Comparison of ENCODE assay signal across 20 mouse cellular contexts in the genomic region with DNA sequence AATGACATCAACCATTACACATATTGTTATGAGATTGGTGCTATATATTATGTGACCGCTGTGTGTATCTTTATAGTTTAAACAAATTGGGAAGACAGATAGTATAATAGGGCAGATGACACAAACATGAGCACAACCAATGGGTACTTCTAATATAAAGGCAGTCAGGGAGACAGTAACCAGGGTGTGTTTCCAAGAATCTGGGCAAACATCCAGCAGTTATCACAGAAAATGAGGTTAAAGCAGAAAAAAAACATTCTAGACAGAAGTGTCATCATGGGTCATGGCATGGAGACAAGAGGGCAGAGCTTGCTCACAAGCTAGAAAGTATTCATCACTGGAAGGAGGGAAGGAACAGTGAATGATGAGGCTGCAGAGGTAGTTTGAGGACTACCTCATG.
DNase-seq lines count a peak whose midpoint lies in the region; ATAC-seq and TF ChIP-seq lines count a peak whose summit lies in the region.
"Had no signal": no experiment of that assay in that cellular context is flagged by ENCODE, and none has a peak within 500 bp of the region (broad histone marks: within the 10 kb centered on the region; RNA-seq: fewer than 3 reads in every experiment).

No protein-coding gene starts in this region.

- no peaks in the 10 kb centered on the region for H3K9me3 ChIP-seq in midbrain, postnatal 0 days (ENCODE audit: low read length)
- H3K9me3 ChIP-seq in midbrain, embryonic 15.5 days, result no peaks in the 10 kb centered on the region
- H3K9me3 ChIP-seq: embryonic facial prominence, embryonic 10.5 days; forebrain, embryonic 13.5 days; heart, embryonic 15.5 days; hindbrain, embryonic 13.5 days had no signal

- no peak for TF ChIP-seq CTCF in midbrain, postnatal 0 days (IDR thresholded peaks at IDR 0.05)

- no peak overlapping the region for H3K27ac ChIP-seq in midbrain, postnatal 0 days (ENCODE audit: low read depth, low read length)
- no peak overlapping the region for H3K27ac ChIP-seq in midbrain, embryonic 15.5 days
- H3K27ac ChIP-seq: embryonic facial prominence, embryonic 10.5 days; forebrain, embryonic 13.5 days; heart, adult 2 months; heart, embryonic 15.5 days; hindbrain, embryonic 13.5 days; hindbrain, postnatal 0 days had no signal

- H3K27me3 ChIP-seq in midbrain, postnatal 0 days (ENCODE audit: insufficient read depth, low read length), result no peaks in the 10 kb centered on the region
- H3K27me3 ChIP-seq in midbrain, embryonic 15.5 days (replicated peaks), result no peaks in the 10 kb centered on the region
- H3K27me3 ChIP-seq: forebrain, embryonic 13.5 days; heart, embryonic 15.5 days; hindbrain, embryonic 13.5 days had no signal

- WGBS in midbrain, postnatal 0 days, result 90% methylated on average over 1 of the region's 1 CpGs
- WGBS in midbrain, embryonic 15.5 days, result 90% methylated on average over 1 of the region's 1 CpGs

- intact Hi-C loops in left cerebral cortex, postnatal 10 days (cut with DNase I), result no loop called here

- peak; percentile 43 for DNase-seq in adrenal gland, postnatal 14 days
- no peak for DNase-seq in adrenal gland, postnatal 4 days (ENCODE audit: low spot score in 2 of 2)
- DNase-seq in midbrain, postnatal 0 days (ENCODE audit: low spot score), result peak; percentile 16
- peak; percentile 64 for DNase-seq in adipocyte (ENCODE audit: low spot score)
- no peak for DNase-seq in left cerebral cortex, postnatal 10 days (ENCODE audit: extremely low spot score in 1 of 2, low spot score in 2 of 2)
- DNase-seq: cerebellum, adult 18-20 months; cerebellum, adult 9-11 months; cerebellum, postnatal 36 days; forebrain, postnatal 0 days; gastrocnemius, postnatal 14 days; heart, adult 2 months; heart, postnatal 14 days had no signal

- no peak overlapping the region for H3K4me3 ChIP-seq in midbrain, postnatal 0 days (ENCODE audit: low read depth, low read length)
- no peak overlapping the region for H3K4me3 ChIP-seq in midbrain, embryonic 15.5 days
- H3K4me3 ChIP-seq: embryonic facial prominence, embryonic 10.5 days; forebrain, embryonic 13.5 days; heart, adult 2 months; heart, embryonic 15.5 days; hindbrain, embryonic 13.5 days had no signal

- no peaks in the 10 kb centered on the region for H3K36me3 ChIP-seq in midbrain, postnatal 0 days (ENCODE audit: insufficient read depth, low read length)
- H3K36me3 ChIP-seq in midbrain, embryonic 15.5 days (replicated peaks), result no peaks in the 10 kb centered on the region
- H3K36me3 ChIP-seq: embryonic facial prominence, embryonic 10.5 days; heart, embryonic 15.5 days; hindbrain, embryonic 13.5 days had no signal

- H3K4me1 ChIP-seq in midbrain, postnatal 0 days (ENCODE audit: insufficient read depth, low read length), result no peaks in the 10 kb centered on the region
- H3K4me1 ChIP-seq in midbrain, embryonic 15.5 days, result no peaks in the 10 kb centered on the region
- H3K4me1 ChIP-seq: embryonic facial prominence, embryonic 10.5 days; forebrain, embryonic 13.5 days; heart, embryonic 15.5 days; hindbrain, embryonic 13.5 days had no signal

- ATAC-seq in midbrain, postnatal 0 days (ENCODE audit: low FRiP score), result no peak
- ATAC-seq in midbrain, embryonic 15.5 days (replicated peaks), result no peak
- ATAC-seq: activated CD4-positive, CD25-positive, alpha-beta regulatory T cell, adult 4 months; forebrain, embryonic 13.5 days; forebrain, postnatal 0 days; hindbrain, postnatal 0 days had no signal

- H3K9ac ChIP-seq in midbrain, postnatal 0 days (replicated peaks; ENCODE audit: low read length, poor library complexity, severe bottlenecking), result no peak overlapping the region
- H3K9ac ChIP-seq in midbrain, embryonic 15.5 days, result no peak overlapping the region
- H3K9ac ChIP-seq: forebrain, embryonic 13.5 days; forebrain, postnatal 0 days; heart, embryonic 15.5 days; hindbrain, embryonic 13.5 days had no signal

- H3K4me2 ChIP-seq in midbrain, postnatal 0 days (ENCODE audit: low read depth, low read length, poor library complexity, severe bottlenecking), result no peak overlapping the region
- H3K4me2 ChIP-seq in midbrain, embryonic 15.5 days, result no peak overlapping the region
- H3K4me2 ChIP-seq: forebrain, embryonic 13.5 days; heart, embryonic 11.5 days; heart, embryonic 15.5 days; hindbrain, embryonic 13.5 days had no signal

Comparison
In these comparisons a context has a peak if more than half of its experiments do, and no peak if none do; other contexts are left out.
1. DNase-seq: peak in adrenal gland, postnatal 14 days (single experiment), midbrain, postnatal 0 days (single experiment) and adipocyte (single experiment); none in adrenal gland, postnatal 4 days (0 of 2) and left cerebral cortex, postnatal 10 days (0 of 2).